Mouse (Mus musculus) 3T3-L1 (cell line): ENCODE measurements at regions not wholly inside any gene's neighbourhood (a gene's known extent, or its start where the extent isn't known, plus 50 kb on each side); places are given as distances from the start of the nearest gene placed in this dataset.
A peak's percentile ranks its signal among the peaks of the same experiment; 100 is the strongest.

Source experiments
- DNase-seq: peaks from one replicate; pipeline ENCODE4 v3.0.0-alpha.2; 2015; ENCODE audit warnings: low read depth, low spot score

GRCm38 (mm10) chr12:95937705-95938104 is 245.7 kb downstream of the Flrt2 start:
- no peak for DNase-seq

- DNase-seq = peak; percentile 20
These were observed 248.5 kb downstream of the Flrt2 start for GRCm38 (mm10) chr12:95940465-95941012.

GRCm38 (mm10) chr12:95959786-95960504 is 267.9 kb downstream of the Flrt2 start:
- DNase-seq = no peak

- no peak for DNase-seq
These were observed 268.5 kb downstream of the Flrt2 start for GRCm38 (mm10) chr12:95960505-95960871.

- DNase-seq = peak; percentile 52
These were observed 270.8 kb downstream of the Flrt2 start for GRCm38 (mm10) chr12:95962817-95963216.

GRCm38 (mm10) chr12:95988669-95989288 is 296.8 kb downstream of the Flrt2 start:
- no peak for DNase-seq

GRCm38 (mm10) chr12:95994963-95995362 is 302.9 kb downstream of the Flrt2 start:
- no peak for DNase-seq

GRCm38 (mm10) chr12:96030180-96030579 is 338.2 kb downstream of the Flrt2 start:
- DNase-seq = no peak

- no peak for DNase-seq
These were observed 383.3 kb downstream of the Flrt2 start for GRCm38 (mm10) chr12:96075365-96075764.

GRCm38 (mm10) chr12:96090995-96091394 is 399.0 kb downstream of the Flrt2 start:
- DNase-seq = no peak

- no peak for DNase-seq
These were observed 414.2 kb downstream of the Flrt2 start for GRCm38 (mm10) chr12:96106254-96106653.

GRCm38 (mm10) chr12:96114727-96115379 is 422.8 kb downstream of the Flrt2 start:
- no peak for DNase-seq

GRCm38 (mm10) chr12:96117553-96117952 is 425.5 kb downstream of the Flrt2 start:
- DNase-seq = no peak

GRCm38 (mm10) chr12:96124156-96124931 is 432.3 kb downstream of the Flrt2 start:
- no peak for DNase-seq

GRCm38 (mm10) chr12:96129870-96130454 is 437.9 kb downstream of the Flrt2 start:
- DNase-seq = no peak

- no peak for DNase-seq
These were observed 438.9 kb downstream of the Flrt2 start for GRCm38 (mm10) chr12:96130796-96131512.

- peak; percentile 8 for DNase-seq
These were observed 442.1 kb downstream of the Flrt2 start for GRCm38 (mm10) chr12:96134136-96134535.

GRCm38 (mm10) chr12:96141748-96142147 is 449.7 kb downstream of the Flrt2 start:
- no peak for DNase-seq

- DNase-seq = no peak
These were observed 462.1 kb downstream of the Flrt2 start for GRCm38 (mm10) chr12:96154095-96154494.

- DNase-seq = no peak
These were observed 475.5 kb downstream of the Flrt2 start for GRCm38 (mm10) chr12:96167551-96167950.

- DNase-seq = no peak
These were observed 506.9 kb downstream of the Flrt2 start for GRCm38 (mm10) chr12:96198928-96199327.
